Mouse (Mus musculus) heart, adult 2 months (tissue): ENCODE results near the gene Coro6. TPM values are rescaled to one million over a fixed set of nuclear protein-coding genes. Genes with fewer than 3 reads are reported as not detected.

Experiments used
- DNase-seq, 2 experiments: peaks; one replicate each; pipeline ENCODE4 v3.0.0; 2021
- H3K27ac ChIP-seq: fragments of 200-600 bp; 2 replicates; pipeline ENCODE4 v1.8.1; 2022
- H3K27me3 ChIP-seq: fragments of 200-500 bp; 2 replicates; pipeline ENCODE4 v1.6.1; 2012; ENCODE audit warnings: mild to moderate bottlenecking, low read length, inconsistent platforms, mixed read lengths; ENCODE audit not compliant: control insufficient read depth, insufficient read depth
- H3K36me3 ChIP-seq: fragments of 200-500 bp; 2 replicates; pipeline ENCODE4 v1.6.1; 2012; ENCODE audit warnings: low read length, inconsistent platforms; ENCODE audit not compliant: control insufficient read depth, insufficient read depth
- H3K4me1 ChIP-seq: fragments of 200-500 bp; 2 replicates; pipeline ENCODE4 v1.6.1; 2011; ENCODE audit warnings: low read length; ENCODE audit not compliant: control insufficient read depth, insufficient read depth
- H3K4me3 ChIP-seq: fragments of 200-600 bp; 2 replicates; pipeline ENCODE4 v1.8.1; 2022
- H3K79me2 ChIP-seq: fragments of 200-500 bp; replicated peaks from 2 replicates; pipeline ENCODE4 v1.6.1; 2012; ENCODE audit warnings: mild to moderate bottlenecking, inconsistent platforms, low read length, moderate library complexity, mixed read lengths; ENCODE audit not compliant: control insufficient read depth, insufficient read depth
- H3K9ac ChIP-seq: fragments of 200-500 bp; 2 replicates; pipeline ENCODE4 v1.6.1; 2012; ENCODE audit warnings: low read depth, mild to moderate bottlenecking, control low read depth, inconsistent platforms, low read length, mixed read lengths
- CTCF ChIP-seq: fragments of 200-600 bp; IDR thresholded peaks from 2 replicates; pipeline ENCODE4 v1.8.1; 2022; ENCODE audit warnings: antibody characterized with exemption, mild to moderate bottlenecking, moderate library complexity
- EP300 ChIP-seq: fragments of 200-500 bp; IDR thresholded peaks from 2 replicates; pipeline ENCODE4 v1.6.1; 2011; ENCODE audit warnings: low read depth, low read length, control low read depth; ENCODE audit not compliant: insufficient read depth
- POLR2A ChIP-seq: fragments of 200-500 bp; IDR thresholded peaks from 2 replicates; pipeline ENCODE4 v1.6.1; 2011; ENCODE audit warnings: mild to moderate bottlenecking, low read depth, low read length, control low read depth; ENCODE audit not compliant: insufficient read depth
- WGBS: fragments of 180-500 bp; shearing (Covaris S2); methylation state at CpG from one replicate; pipeline ENCODE4 v1.1.7; 2018; 5-methylcytosine and 5-hydroxymethylcytosine counted together
- intact Hi-C: fragments of 180-260 bp; cut with DNase I; formaldehyde crosslinking; loops from one replicate; pipeline ENCODE4 v1.15.1; 2025
- polyA plus RNA-seq: library from polyadenylated mRNA; depleted of rRNA; stranded (reverse); fragments of >200 nt; gene quantifications from 2 replicates; pipeline ENCODE4 v1.2.3, GENCODE M21; 2012
- total RNA-seq, 2 experiments: library from RNA; stranded (reverse); gene quantifications; 2 replicates each; pipeline ENCODE4 v1.2.3; 2021

Gene Coro6
- total and polyA plus RNA-seq, 3 experiments, result 207 to 482 (median 213) TPM

GRCm38 (mm10) chr11:77483043-77483442 is 20.8 kb downstream of the Coro6 start:
- H3K9ac ChIP-seq, result no peak overlapping the region
- no peaks in the 10 kb centered on the region for H3K79me2 ChIP-seq
- no peaks in the 10 kb centered on the region for H3K36me3 ChIP-seq
- no peaks in the 10 kb centered on the region for H3K27me3 ChIP-seq
- 64% methylated on average over 3 of the region's 3 CpGs for WGBS
- no peaks in the 10 kb centered on the region for H3K4me1 ChIP-seq
- no peak overlapping the region for H3K4me3 ChIP-seq
- TF ChIP-seq EP300 (no peak), POLR2A (no peak), CTCF (no peak)
- no peak overlapping the region for H3K27ac ChIP-seq
- intact Hi-C loops, result loop anchor here (5.0 kb wide), 1 partner anchor 381 kb away; no protein-coding TSS in a partner anchor
- DNase-seq, result no peak

- intact Hi-C loops, result loop anchor here (5.0 kb wide), 1 partner anchor 381 kb away; no protein-coding TSS in a partner anchor
- no peak for TF ChIP-seq CTCF
- TF ChIP-seq POLR2A, result no peak
- no peak for TF ChIP-seq EP300
- Histone ChIP-seq H3K4me3 (no peak overlapping the region), H3K36me3 (no peaks in the 10 kb centered on the region), H3K4me1 (no peaks in the 10 kb centered on the region), H3K9ac (no peak overlapping the region), H3K79me2 (no peaks in the 10 kb centered on the region), H3K27me3 (no peaks in the 10 kb centered on the region), H3K27ac (no peak overlapping the region)
- no peak for DNase-seq
- 51% methylated on average over 11 of the region's 11 CpGs for WGBS
These were observed 21.5 kb downstream of the Coro6 start for GRCm38 (mm10) chr11:77483510-77484255.

GRCm38 (mm10) chr11:77485229-77485628 is 23.0 kb downstream of the Coro6 start:
- WGBS, result 82% methylated on average over 6 of the region's 6 CpGs
- Histone ChIP-seq H3K4me1 (no peaks in the 10 kb centered on the region; the same call in 1 of the 2 replicates), H3K27ac (no peak overlapping the region), H3K36me3 (no peaks in the 10 kb centered on the region), H3K27me3 (no peaks in the 10 kb centered on the region), H3K79me2 (no peaks in the 10 kb centered on the region), H3K9ac (no peak overlapping the region), H3K4me3 (no peak overlapping the region)
- TF ChIP-seq CTCF (no peak), POLR2A (no peak), EP300 (no peak)
- DNase-seq, result no peak
- intact Hi-C loops, result no loop called here

- Histone ChIP-seq H3K27me3 (no peaks in the 10 kb centered on the region), H3K4me1 (peaks cover 6% of the 10 kb centered on the region), H3K27ac (no peak overlapping the region), H3K4me3 (no peak overlapping the region), H3K9ac (no peak overlapping the region), H3K36me3 (no peaks in the 10 kb centered on the region; the same call in 1 of the 2 replicates), H3K79me2 (no peaks in the 10 kb centered on the region)
- intact Hi-C loops, result no loop called here
- peak in 1 of 2 experiments; percentile 25 for DNase-seq
- TF ChIP-seq CTCF (no peak), POLR2A (no peak), EP300 (no peak)
- WGBS, result 52% methylated on average over 5 of the region's 5 CpGs
These were observed 24.6 kb downstream of the Coro6 start for GRCm38 (mm10) chr11:77486798-77487197.

- TF ChIP-seq CTCF, result no peak
- TF ChIP-seq POLR2A, result no peak
- TF ChIP-seq EP300, result no peak
- Histone ChIP-seq H3K4me1 (peaks cover 8% of the 10 kb centered on the region), H3K36me3 (no peaks in the 10 kb centered on the region; the same call in 1 of the 2 replicates), H3K27me3 (no peaks in the 10 kb centered on the region), H3K27ac (peak overlapping the region; percentile 45), H3K9ac (peak overlapping the region; percentile 80), H3K79me2 (peaks cover 3% of the 10 kb centered on the region; the same call in 1 of the 2 replicates), H3K4me3 (peak overlapping the region; percentile 66)
- peak in 1 of 2 experiments; percentile 48 for DNase-seq
- 11% methylated on average over 55 of the region's 55 CpGs for WGBS
- intact Hi-C loops, result no loop called here
These were observed 26.8 kb downstream of the Coro6 start for GRCm38 (mm10) chr11:77488771-77489581.
